Mouse (Mus musculus): ENCODE results near the gene Ncln. TPM values are rescaled to one million over a fixed set of nuclear protein-coding genes. Genes with fewer than 3 reads are reported as not detected.
A peak's percentile ranks its signal among the peaks of the same experiment; 100 is the strongest.

Ncln gene
- polyA plus RNA-seq, 1 experiment from 2014 or later = 31.9 TPM

DNA sequence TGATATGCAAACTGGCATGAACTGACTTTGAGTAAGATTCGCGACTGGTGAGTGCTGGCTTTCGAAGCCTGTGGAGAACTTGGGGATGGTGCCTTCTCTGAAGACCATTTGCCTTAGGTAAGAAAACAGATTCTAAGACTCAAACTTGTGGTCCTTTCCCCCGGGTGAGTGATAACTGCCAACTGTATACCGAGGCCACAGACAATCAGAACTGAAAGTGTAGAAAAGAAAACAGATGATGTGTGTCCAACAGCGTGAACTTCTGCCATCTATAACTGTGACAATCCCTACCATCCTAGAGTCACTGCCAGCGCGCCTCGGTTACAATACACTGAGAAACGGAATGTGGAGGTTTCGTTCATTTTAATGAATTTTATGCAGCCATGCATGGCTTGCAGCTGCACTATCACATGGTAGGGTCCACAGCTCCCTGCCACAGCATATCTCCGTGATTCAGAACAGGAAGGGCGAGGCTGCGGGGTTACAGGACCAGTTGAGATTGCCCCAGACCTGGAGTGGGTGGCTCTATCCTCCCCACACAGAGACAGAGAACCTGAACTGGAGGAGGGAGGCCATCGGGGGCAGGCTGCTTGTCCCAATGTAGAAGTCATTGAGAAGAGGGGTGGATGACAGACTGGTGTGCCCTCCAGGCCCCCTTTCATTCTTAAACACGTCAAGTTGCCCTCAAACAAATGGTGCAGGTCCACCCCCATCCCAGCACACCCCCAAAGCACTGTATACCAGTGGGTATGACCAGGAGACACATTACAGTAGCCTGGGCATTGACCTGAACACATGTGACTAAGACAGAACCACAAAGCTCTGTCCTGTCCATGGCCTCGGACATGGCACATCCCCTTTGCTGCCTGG is 1.4 kb upstream of the Ncln start:
- no peak overlapping the region for H3K4me3 ChIP-seq (ENCODE audit: low read depth, low read length)
- DNase-seq (ENCODE audit: low spot score) = no peak
- no peaks in the 10 kb centered on the region for H3K9me3 ChIP-seq (replicated peaks; ENCODE audit: control insufficient read depth, low read length)
- ATAC-seq (replicated peaks; ENCODE audit: insufficient number of reproducible peaks, low FRiP score, low TSS enrichment, low read depth) = no peak
- no peaks in the 10 kb centered on the region for H3K27me3 ChIP-seq (ENCODE audit: control insufficient read depth, insufficient read depth, low read length)
- H3K36me3 ChIP-seq (replicated peaks; ENCODE audit: control insufficient read depth, insufficient read depth, low read depth, low read length) = no peaks in the 10 kb centered on the region; the same call in 1 of the 2 replicates
- H3K9ac ChIP-seq (replicated peaks; ENCODE audit: low read length) = no peak overlapping the region
- H3K4me2 ChIP-seq (ENCODE audit: low read depth, low read length) = no peak overlapping the region
- peaks cover 3% of the 10 kb centered on the region; the same call in 1 of the 2 replicates for H3K4me1 ChIP-seq (ENCODE audit: control insufficient read depth, insufficient read depth, low read length)
- H3K27ac ChIP-seq (replicated peaks; ENCODE audit: low read depth, low read length) = no peak overlapping the region
- 87% methylated on average over 17 of the region's 17 CpGs for WGBS

DNA sequence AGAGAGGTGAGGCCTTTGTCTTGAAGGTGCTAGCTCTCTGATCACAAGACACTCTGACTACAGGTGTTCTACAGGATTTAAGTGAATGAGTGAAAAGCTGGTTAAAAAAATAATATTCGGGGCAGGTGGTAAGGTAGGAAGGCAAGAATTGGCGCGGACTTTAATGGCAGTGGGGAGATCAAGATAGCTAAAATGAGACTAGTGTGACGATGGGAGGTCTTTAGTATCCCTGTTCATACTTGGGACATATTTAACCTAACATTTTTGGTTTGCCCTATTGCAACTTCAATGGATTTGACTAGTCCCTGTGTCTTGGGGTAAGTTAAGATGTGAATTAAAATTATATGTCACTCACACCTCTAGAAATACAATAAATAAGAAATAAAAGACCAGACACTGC is 777 bp upstream of the Ncln start:
- peak overlapping the region; percentile 86 for H3K4me3 ChIP-seq (ENCODE audit: low read depth, low read length)
- H3K9ac ChIP-seq (replicated peaks; ENCODE audit: low read length) = peak overlapping the region; percentile 4; the same call in 1 of the 2 replicates
- H3K4me2 ChIP-seq (ENCODE audit: low read depth, low read length) = peak overlapping the region; percentile 21
- no peaks in the 10 kb centered on the region for H3K9me3 ChIP-seq (replicated peaks; ENCODE audit: control insufficient read depth, low read length)
- no peaks in the 10 kb centered on the region for H3K27me3 ChIP-seq (ENCODE audit: control insufficient read depth, insufficient read depth, low read length)
- H3K4me1 ChIP-seq (ENCODE audit: control insufficient read depth, insufficient read depth, low read length) = peaks cover 3% of the 10 kb centered on the region; the same call in 1 of the 2 replicates
- WGBS = 42% methylated on average over 4 of the region's 4 CpGs
- DNase-seq (ENCODE audit: low spot score) (no peak), ATAC-seq (replicated peaks; ENCODE audit: insufficient number of reproducible peaks, low FRiP score, low TSS enrichment, low read depth) (no peak)
- no peak overlapping the region for H3K27ac ChIP-seq (replicated peaks; ENCODE audit: low read depth, low read length)
- peaks cover 1% of the 10 kb centered on the region; the same call in 1 of the 2 replicates for H3K36me3 ChIP-seq (replicated peaks; ENCODE audit: control insufficient read depth, insufficient read depth, low read depth, low read length)

DNA sequence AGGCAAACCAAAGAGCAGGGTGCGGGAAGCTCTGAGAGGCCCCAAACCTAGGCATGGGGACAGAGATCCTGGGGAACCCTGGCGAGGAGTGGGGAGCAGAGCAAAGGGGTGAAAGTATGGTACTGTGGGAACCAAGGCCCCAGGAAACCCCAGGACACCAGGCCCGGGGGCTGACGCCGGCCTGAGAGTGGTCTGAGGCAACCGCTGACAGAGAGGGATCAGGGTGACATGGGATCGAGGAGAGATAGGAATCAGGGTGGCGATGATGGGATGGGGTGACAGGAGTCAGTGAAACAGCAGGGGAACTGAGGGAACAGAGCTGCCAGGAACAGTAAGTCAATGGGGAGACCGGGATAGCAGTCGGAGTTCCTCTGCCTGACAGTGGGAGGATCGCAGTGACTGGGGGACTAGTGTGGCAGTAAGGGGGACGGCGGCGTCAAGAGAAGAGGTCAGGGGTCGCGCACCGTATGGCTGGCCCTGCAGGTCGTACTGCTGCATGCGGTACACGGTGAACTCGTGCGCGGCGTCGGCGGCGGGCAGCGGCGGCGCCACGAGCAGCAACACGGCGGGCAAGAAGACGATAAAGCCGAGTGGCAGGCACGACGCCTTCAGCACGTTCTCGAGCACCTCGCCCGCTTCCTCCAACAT is 452 bp downstream of the Ncln start:
- WGBS = 2% methylated on average over 41 of the region's 41 CpGs
- DNase-seq (ENCODE audit: low spot score) = no peak

DNA sequence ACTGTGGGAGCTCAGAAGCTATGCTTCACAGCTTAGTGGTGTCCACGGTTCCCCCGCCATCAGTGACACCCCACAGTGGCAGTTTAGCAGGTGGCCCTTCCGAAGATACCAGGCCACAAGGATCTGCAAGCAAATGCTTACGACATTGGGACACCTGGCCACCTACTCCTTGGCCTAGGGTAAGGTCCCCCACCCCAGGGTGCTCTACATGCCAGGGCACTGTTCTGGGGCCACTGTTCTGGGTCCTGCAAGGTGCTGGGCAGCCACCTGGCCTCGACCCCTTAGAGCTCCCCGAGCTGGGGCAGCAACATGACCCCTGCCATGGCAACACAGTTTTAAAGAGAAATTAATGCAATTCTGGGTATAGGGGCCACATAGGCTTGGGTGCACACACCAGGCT is 1.0 kb downstream of the Ncln start:
- Histone ChIP-seq H3K27me3 (ENCODE audit: control insufficient read depth, insufficient read depth, low read length) (no peaks in the 10 kb centered on the region), H3K4me1 (ENCODE audit: control insufficient read depth, insufficient read depth, low read length) (peaks cover 3% of the 10 kb centered on the region; the same call in 1 of the 2 replicates), H3K9ac (replicated peaks; ENCODE audit: low read length) (peak overlapping the region; percentile 87), H3K4me2 (ENCODE audit: low read depth, low read length) (peak overlapping the region; percentile 95), H3K36me3 (replicated peaks; ENCODE audit: control insufficient read depth, insufficient read depth, low read depth, low read length) (peaks cover 12% of the 10 kb centered on the region), H3K27ac (replicated peaks; ENCODE audit: low read depth, low read length) (no peak overlapping the region), H3K4me3 (ENCODE audit: low read depth, low read length) (peak overlapping the region; percentile 86), H3K9me3 (replicated peaks; ENCODE audit: control insufficient read depth, low read length) (no peaks in the 10 kb centered on the region)
- 73% methylated on average over 6 of the region's 6 CpGs for WGBS
- DNase-seq (ENCODE audit: low spot score) = no peak
- no peak for ATAC-seq (replicated peaks; ENCODE audit: insufficient number of reproducible peaks, low FRiP score, low TSS enrichment, low read depth)

More for the DNA sequence above, 452 bp downstream of the Ncln start:
- Histone ChIP-seq H3K4me3 (ENCODE audit: low read depth, low read length) (peak overlapping the region; percentile 86), H3K4me2 (ENCODE audit: low read depth, low read length) (peak overlapping the region; percentile 95), H3K9ac (replicated peaks; ENCODE audit: low read length) (peak overlapping the region; percentile 87), H3K27me3 (ENCODE audit: control insufficient read depth, insufficient read depth, low read length) (no peaks in the 10 kb centered on the region), H3K27ac (replicated peaks; ENCODE audit: low read depth, low read length) (no peak overlapping the region), H3K36me3 (replicated peaks; ENCODE audit: control insufficient read depth, insufficient read depth, low read depth, low read length) (peaks cover 10% of the 10 kb centered on the region), H3K4me1 (ENCODE audit: control insufficient read depth, insufficient read depth, low read length) (peaks cover 3% of the 10 kb centered on the region; the same call in 1 of the 2 replicates), H3K9me3 (replicated peaks; ENCODE audit: control insufficient read depth, low read length) (no peaks in the 10 kb centered on the region)
- ATAC-seq (replicated peaks; ENCODE audit: insufficient number of reproducible peaks, low FRiP score, low TSS enrichment, low read depth) = peak; percentile 21

DNA sequence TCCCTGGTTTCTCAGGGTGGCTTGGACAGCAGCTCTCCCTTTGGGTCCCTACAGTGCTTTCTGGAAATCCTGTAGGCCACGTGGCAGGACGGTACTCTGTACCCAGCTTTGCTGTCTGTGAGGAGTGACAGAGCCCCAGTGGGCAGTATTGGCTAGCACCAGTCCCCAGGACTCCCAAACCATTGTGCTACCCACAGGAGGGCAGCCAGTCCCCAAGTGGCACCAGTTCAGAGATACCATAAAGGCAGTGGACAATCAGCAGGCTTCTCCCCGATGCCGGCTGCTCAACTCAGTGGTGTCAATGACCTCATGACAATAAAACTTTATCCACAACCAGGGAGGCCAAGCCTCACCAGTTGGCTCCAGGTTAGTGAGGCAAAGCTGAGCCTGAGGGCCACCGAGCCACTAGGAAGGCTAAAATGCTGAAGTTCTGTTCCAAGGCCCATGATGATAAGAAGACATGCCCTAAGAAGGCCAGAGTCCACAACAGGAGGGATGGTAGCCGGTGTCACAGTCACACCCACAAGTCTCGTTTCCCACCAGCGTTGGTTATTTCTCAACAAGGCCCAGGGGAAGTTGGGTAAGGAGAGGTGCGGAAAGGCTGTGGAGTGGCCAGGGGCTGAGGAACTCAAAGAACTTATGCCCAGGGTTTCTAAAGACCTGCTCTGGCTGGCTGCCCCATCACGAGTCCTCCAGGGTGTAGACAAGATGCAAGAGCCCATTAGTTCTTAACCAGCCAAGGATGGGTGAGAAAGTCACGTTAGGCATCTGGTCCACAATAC is 1.7 kb downstream of the Ncln start:
- Histone ChIP-seq H3K27ac (replicated peaks; ENCODE audit: low read depth, low read length) (no peak overlapping the region), H3K36me3 (replicated peaks; ENCODE audit: control insufficient read depth, insufficient read depth, low read depth, low read length) (peaks cover 12% of the 10 kb centered on the region), H3K4me3 (ENCODE audit: low read depth, low read length) (no peak overlapping the region), H3K9ac (replicated peaks; ENCODE audit: low read length) (no peak overlapping the region), H3K4me1 (ENCODE audit: control insufficient read depth, insufficient read depth, low read length) (peaks cover 3% of the 10 kb centered on the region; the same call in 1 of the 2 replicates), H3K4me2 (ENCODE audit: low read depth, low read length) (peak overlapping the region; percentile 95; the same call in 1 of the 2 replicates), H3K27me3 (ENCODE audit: control insufficient read depth, insufficient read depth, low read length) (no peaks in the 10 kb centered on the region), H3K9me3 (replicated peaks; ENCODE audit: control insufficient read depth, low read length) (no peaks in the 10 kb centered on the region)
- WGBS = 92% methylated on average over 11 of the region's 11 CpGs
- no peak for ATAC-seq (replicated peaks; ENCODE audit: insufficient number of reproducible peaks, low FRiP score, low TSS enrichment, low read depth)
- DNase-seq (ENCODE audit: low spot score) = no peak

DNA sequence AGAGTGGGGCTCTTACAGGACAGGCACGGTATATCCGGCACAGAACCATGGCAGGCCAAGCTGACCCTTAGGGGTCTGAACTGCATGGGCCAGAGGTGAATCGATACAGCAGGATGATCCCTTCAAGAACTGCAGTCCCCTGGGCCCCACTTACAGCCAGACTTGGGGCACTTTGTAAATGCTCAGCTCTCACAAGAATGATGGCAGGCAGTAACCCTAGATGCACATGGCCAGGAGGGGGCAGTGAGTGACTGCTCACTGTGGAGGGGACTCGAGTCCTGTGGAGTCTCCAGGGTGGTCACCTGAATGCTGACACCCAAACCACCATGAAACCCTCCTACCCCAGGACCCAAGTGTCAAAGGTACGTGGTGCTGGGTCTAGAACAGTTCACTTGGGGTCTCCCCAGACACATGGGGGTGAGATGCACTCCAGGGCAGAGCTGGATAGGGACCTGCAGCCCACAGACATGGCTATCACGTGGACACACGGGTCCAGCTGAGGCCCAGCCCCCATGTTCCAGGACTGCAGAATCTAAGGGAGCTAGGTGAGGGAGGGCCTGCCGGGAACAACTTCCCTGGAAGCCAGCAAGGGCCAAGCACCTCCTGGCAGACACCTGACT is 2.5 kb downstream of the Ncln start:
- Histone ChIP-seq H3K9ac (replicated peaks; ENCODE audit: low read length) (no peak overlapping the region), H3K4me2 (ENCODE audit: low read depth, low read length) (no peak overlapping the region), H3K4me1 (ENCODE audit: control insufficient read depth, insufficient read depth, low read length) (peaks cover 3% of the 10 kb centered on the region; the same call in 1 of the 2 replicates), H3K9me3 (replicated peaks; ENCODE audit: control insufficient read depth, low read length) (no peaks in the 10 kb centered on the region), H3K27me3 (ENCODE audit: control insufficient read depth, insufficient read depth, low read length) (no peaks in the 10 kb centered on the region), H3K27ac (replicated peaks; ENCODE audit: low read depth, low read length) (no peak overlapping the region), H3K4me3 (ENCODE audit: low read depth, low read length) (no peak overlapping the region), H3K36me3 (replicated peaks; ENCODE audit: control insufficient read depth, insufficient read depth, low read depth, low read length) (peaks cover 12% of the 10 kb centered on the region)
- no peak for DNase-seq (ENCODE audit: low spot score)
- 80% methylated on average over 8 of the region's 8 CpGs for WGBS
- ATAC-seq (replicated peaks; ENCODE audit: insufficient number of reproducible peaks, low FRiP score, low TSS enrichment, low read depth) = no peak

DNA sequence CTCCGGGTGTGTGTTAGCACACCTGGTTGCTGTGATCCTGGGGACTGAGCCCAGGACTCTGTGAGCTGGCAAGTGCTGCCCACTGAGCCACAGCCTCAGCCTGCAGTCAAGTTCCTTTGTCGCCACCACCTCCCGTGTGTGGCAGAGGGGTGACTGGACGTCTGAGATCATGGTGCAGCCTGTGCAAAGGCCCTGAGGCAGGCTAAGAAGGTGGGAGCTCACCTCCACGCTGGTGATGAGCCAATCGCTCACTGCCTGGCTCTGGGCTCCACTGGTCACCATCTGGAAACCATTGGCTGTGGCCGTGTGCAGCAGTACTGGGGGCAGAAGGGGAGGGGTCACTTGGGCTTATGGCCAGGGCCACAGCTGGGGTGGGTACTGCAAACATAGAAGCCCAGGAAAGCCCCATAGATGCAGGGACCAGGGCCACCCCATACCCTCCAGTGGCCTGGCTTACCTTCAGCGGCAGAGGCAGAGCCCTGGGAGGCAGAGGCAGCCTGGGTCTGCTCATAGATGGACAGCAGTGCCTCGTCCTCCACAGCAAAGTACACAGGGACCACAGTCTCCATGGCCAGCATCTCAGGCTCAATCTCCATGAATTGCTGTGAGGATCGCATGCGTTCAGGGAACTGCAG is 3.5 kb downstream of the Ncln start:
- H3K4me3 ChIP-seq (ENCODE audit: low read depth, low read length) = no peak overlapping the region

More for the DNA sequence above, 3.5 kb downstream of the Ncln start:
- Histone ChIP-seq H3K9ac (replicated peaks; ENCODE audit: low read length) (no peak overlapping the region), H3K4me1 (ENCODE audit: control insufficient read depth, insufficient read depth, low read length) (peaks cover 3% of the 10 kb centered on the region; the same call in 1 of the 2 replicates), H3K9me3 (replicated peaks; ENCODE audit: control insufficient read depth, low read length) (no peaks in the 10 kb centered on the region), H3K36me3 (replicated peaks; ENCODE audit: control insufficient read depth, insufficient read depth, low read depth, low read length) (peaks cover 12% of the 10 kb centered on the region), H3K27ac (replicated peaks; ENCODE audit: low read depth, low read length) (no peak overlapping the region), H3K27me3 (ENCODE audit: control insufficient read depth, insufficient read depth, low read length) (no peaks in the 10 kb centered on the region), H3K4me2 (ENCODE audit: low read depth, low read length) (no peak overlapping the region)
- no peak for ATAC-seq (replicated peaks; ENCODE audit: insufficient number of reproducible peaks, low FRiP score, low TSS enrichment, low read depth)
- WGBS = 79% methylated on average over 11 of the region's 11 CpGs
- no peak for DNase-seq (ENCODE audit: low spot score)

Measured in embryonic facial prominence, embryonic 11.5 days (tissue).